Mouse (Mus musculus): Measurements from ENCODE around the gene Sec14l5.

Gene Sec14l5

GRCm38 (mm10) chr16:5153299-5154026 is 6.6 kb downstream of the Sec14l5 start:
- in situ Hi-C loops (cut with MseI, MboI), result no loop called here

- in situ Hi-C loops (cut with MseI, MboI), result no loop called here
These were observed 8.1 kb downstream of the Sec14l5 start for GRCm38 (mm10) chr16:5155014-5155413.

- in situ Hi-C loops (cut with MseI, MboI), result no loop called here
These were observed 9.6 kb downstream of the Sec14l5 start for GRCm38 (mm10) chr16:5156495-5156894.

- in situ Hi-C loops (cut with MseI, MboI), result no loop called here
These were observed 10.2 kb downstream of the Sec14l5 start for GRCm38 (mm10) chr16:5157113-5157512.

- in situ Hi-C loops (cut with MseI, MboI), result no loop called here
These were observed 12.3 kb downstream of the Sec14l5 start for GRCm38 (mm10) chr16:5159248-5159647.

- in situ Hi-C loops (cut with MseI, MboI), result no loop called here
These were observed 17.4 kb downstream of the Sec14l5 start for GRCm38 (mm10) chr16:5164327-5164726.

GRCm38 (mm10) chr16:5168038-5168437 is 21.1 kb downstream of the Sec14l5 start:
- in situ Hi-C loops (cut with MseI, MboI), result no loop called here

GRCm38 (mm10) chr16:5168829-5169228 is 21.9 kb downstream of the Sec14l5 start:
- in situ Hi-C loops (cut with MseI, MboI), result no loop called here

- in situ Hi-C loops (cut with MseI, MboI), result no loop called here
These were observed 25.7 kb downstream of the Sec14l5 start for GRCm38 (mm10) chr16:5172636-5173035.

GRCm38 (mm10) chr16:5183310-5183975 is 36.5 kb downstream of the Sec14l5 start:
- in situ Hi-C loops (cut with MseI, MboI), result no loop called here

GRCm38 (mm10) chr16:5184101-5184500 is 37.2 kb downstream of the Sec14l5 start:
- in situ Hi-C loops (cut with MseI, MboI), result no loop called here

GRCm38 (mm10) chr16:5184956-5185355 is 38.0 kb downstream of the Sec14l5 start:
- in situ Hi-C loops (cut with MseI, MboI), result no loop called here

GRCm38 (mm10) chr16:5185691-5186090 is 38.8 kb downstream of the Sec14l5 start:
- in situ Hi-C loops (cut with MseI, MboI), result no loop called here

- in situ Hi-C loops (cut with MseI, MboI), result no loop called here
These were observed 39.3 kb downstream of the Sec14l5 start for GRCm38 (mm10) chr16:5186234-5186633.

GRCm38 (mm10) chr16:5195080-5195479 is 48.2 kb downstream of the Sec14l5 start:
- in situ Hi-C loops (cut with MseI, MboI), result no loop called here

- in situ Hi-C loops (cut with MseI, MboI), result loop anchor here (5.0 kb wide), 2 partner anchors 35 to 40 kb away; no protein-coding TSS in a partner anchor
These were observed 55.8 kb downstream of the Sec14l5 start for GRCm38 (mm10) chr16:5202681-5203080.

- in situ Hi-C loops (cut with MseI, MboI), result loop anchor here (5.0 kb wide), 2 partner anchors 34 to 39 kb away; no protein-coding TSS in a partner anchor
These were observed 56.3 kb downstream of the Sec14l5 start for GRCm38 (mm10) chr16:5203200-5203599.

- in situ Hi-C loops (cut with MseI, MboI), result loop anchor here (5.0 kb wide), 2 partner anchors 33 to 38 kb away; no protein-coding TSS in a partner anchor
These were observed 56.9 kb downstream of the Sec14l5 start, which contains the start of gene Nagpa for GRCm38 (mm10) chr16:5203668-5204433. Gene Nagpa (minus strand): TSS chr16:5204012.

- in situ Hi-C loops (cut with MseI, MboI), result no loop called here
These were observed 58.6 kb downstream of the Sec14l5 start for GRCm38 (mm10) chr16:5205431-5205970.

- in situ Hi-C loops (cut with MseI, MboI), result no loop called here
These were observed 59.1 kb downstream of the Sec14l5 start for GRCm38 (mm10) chr16:5206051-5206450.

GRCm38 (mm10) chr16:5210365-5210764 is 63.5 kb downstream of the Sec14l5 start:
- in situ Hi-C loops (cut with MseI, MboI), result no loop called here

- in situ Hi-C loops (cut with MseI, MboI), result no loop called here
These were observed 65.2 kb downstream of the Sec14l5 start for GRCm38 (mm10) chr16:5212150-5212549.

All from mouse trophoblast stem cell (cell line).